Mouse (Mus musculus): ENCODE results near the gene Gm45021. TPM values are rescaled to one million over a fixed set of nuclear protein-coding genes. Genes with fewer than 3 reads are reported as not detected.

Gene Gm45021
- polyA plus RNA-seq, 1 experiment from 2014 or later: not detected

GRCm38 (mm10) chr6:48635105-48635504, 45.7 kb downstream of the Gm45021 start:
- WGBS: 85% methylated on average over 2 of the region's 2 CpGs
- no peak for ATAC-seq
- Histone ChIP-seq H3K36me3 (ENCODE audit: control insufficient read depth, insufficient read depth, low read length) (no peaks in the 10 kb centered on the region), H3K4me1 (ENCODE audit: control insufficient read depth, insufficient read depth, low read length) (no peaks in the 10 kb centered on the region), H3K4me2 (ENCODE audit: low read length) (no peak overlapping the region), H3K4me3 (ENCODE audit: low read depth, low read length) (no peak overlapping the region), H3K9me3 (replicated peaks; ENCODE audit: control insufficient read depth, low read length, poor library complexity, severe bottlenecking) (no peaks in the 10 kb centered on the region), H3K27me3 (ENCODE audit: control insufficient read depth, insufficient read depth, low read depth, low read length) (no peaks in the 10 kb centered on the region), H3K27ac (ENCODE audit: low read length) (no peak overlapping the region), H3K9ac (ENCODE audit: low read depth, low read length) (no peak overlapping the region)

DNA sequence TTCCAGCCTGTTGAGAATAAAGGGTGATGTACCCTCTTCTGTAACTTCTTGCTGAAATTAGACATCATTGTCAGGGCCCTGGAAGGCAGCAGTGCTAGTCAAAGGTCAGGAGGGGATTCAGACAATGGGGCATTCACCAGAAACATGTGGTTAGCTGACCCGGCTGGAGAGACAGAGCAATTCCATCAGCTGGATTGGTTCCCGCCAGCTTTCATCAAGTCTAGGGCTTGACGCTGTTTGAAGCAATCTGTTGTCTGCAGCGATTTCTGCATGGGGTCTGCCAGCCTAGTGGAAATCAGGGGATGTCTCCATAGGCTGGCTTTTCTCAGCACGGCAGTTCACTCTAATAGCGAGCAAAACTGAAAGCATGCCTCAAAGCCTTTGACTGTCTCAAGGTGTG, 47.1 kb downstream of the Gm45021 start:
- ATAC-seq: no peak
- Histone ChIP-seq H3K4me2 (ENCODE audit: low read length) (no peak overlapping the region), H3K9me3 (replicated peaks; ENCODE audit: control insufficient read depth, low read length, poor library complexity, severe bottlenecking) (no peaks in the 10 kb centered on the region), H3K27me3 (ENCODE audit: control insufficient read depth, insufficient read depth, low read depth, low read length) (no peaks in the 10 kb centered on the region), H3K4me3 (ENCODE audit: low read depth, low read length) (no peak overlapping the region), H3K9ac (ENCODE audit: low read depth, low read length) (no peak overlapping the region), H3K4me1 (ENCODE audit: control insufficient read depth, insufficient read depth, low read length) (no peaks in the 10 kb centered on the region), H3K36me3 (ENCODE audit: control insufficient read depth, insufficient read depth, low read length) (no peaks in the 10 kb centered on the region), H3K27ac (ENCODE audit: low read length) (no peak overlapping the region)
- 47% methylated on average over 6 of the region's 6 CpGs for WGBS

DNA sequence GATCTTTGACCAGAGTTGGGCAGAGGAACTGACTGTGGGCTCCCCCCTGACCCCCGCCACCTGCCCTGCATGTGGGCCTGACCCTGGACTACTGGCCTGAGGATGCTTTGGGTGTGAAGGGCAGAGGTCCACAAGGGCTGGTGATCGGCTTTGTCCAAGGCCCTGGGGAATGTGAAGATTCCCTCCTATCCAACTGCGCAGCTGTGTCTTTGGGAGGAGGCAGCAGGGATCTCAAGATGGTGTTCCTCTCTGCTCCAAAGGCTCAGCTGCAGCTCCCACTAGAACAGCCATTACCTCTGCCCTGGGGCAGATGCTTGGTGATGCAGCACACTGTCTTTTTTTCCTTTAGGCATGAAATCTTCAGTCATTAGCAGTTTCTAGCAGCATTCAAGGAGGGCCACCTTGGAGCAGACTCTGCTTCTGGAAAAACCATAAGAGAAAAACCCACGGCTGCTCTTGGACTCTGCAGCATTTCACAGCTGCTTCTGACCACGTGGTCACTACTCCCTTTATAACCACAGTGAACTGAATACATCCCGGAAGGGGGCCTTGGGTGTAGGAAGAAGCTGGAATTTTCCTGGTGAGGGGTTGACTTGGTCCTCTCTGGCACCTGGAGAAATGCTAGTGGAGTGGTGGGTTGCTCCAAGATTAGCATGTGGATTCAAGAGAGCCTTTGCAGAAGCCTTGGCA, 48.5 kb downstream of the Gm45021 start:
- H3K4me1 ChIP-seq (ENCODE audit: control insufficient read depth, insufficient read depth, low read length): no peaks in the 10 kb centered on the region
- H3K4me2 ChIP-seq (ENCODE audit: low read length): no peak overlapping the region
- no peak overlapping the region for H3K4me3 ChIP-seq (ENCODE audit: low read depth, low read length)
- no peak for ATAC-seq
- H3K9ac ChIP-seq (ENCODE audit: low read depth, low read length): no peak overlapping the region
- WGBS: 62% methylated on average over 6 of the region's 6 CpGs
- H3K27me3 ChIP-seq (ENCODE audit: control insufficient read depth, insufficient read depth, low read depth, low read length): no peaks in the 10 kb centered on the region
- H3K27ac ChIP-seq (ENCODE audit: low read length): no peak overlapping the region
- no peaks in the 10 kb centered on the region for H3K9me3 ChIP-seq (replicated peaks; ENCODE audit: control insufficient read depth, low read length, poor library complexity, severe bottlenecking)
- H3K36me3 ChIP-seq (ENCODE audit: control insufficient read depth, insufficient read depth, low read length): no peaks in the 10 kb centered on the region

DNA sequence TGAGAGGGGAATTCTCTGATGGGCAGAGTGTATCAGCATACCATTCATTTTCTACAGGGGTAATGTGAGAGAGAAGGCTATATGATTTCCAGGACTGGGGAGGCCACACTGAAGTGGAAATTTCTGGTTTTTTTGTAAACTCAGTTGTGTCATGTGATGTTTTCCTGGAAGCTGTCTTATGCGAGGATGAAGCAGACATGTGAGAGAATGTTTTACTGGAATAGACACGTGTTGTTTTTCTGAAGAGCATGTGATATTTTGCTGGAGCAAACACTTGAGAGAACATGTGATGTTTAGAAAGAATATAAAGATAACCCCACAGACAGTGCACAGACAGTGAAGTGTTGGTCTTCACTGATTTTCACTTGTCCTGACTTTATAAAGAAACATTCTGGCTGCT, 49.1 kb downstream of the Gm45021 start:
- ATAC-seq: no peak
- H3K4me3 ChIP-seq (ENCODE audit: low read depth, low read length): no peak overlapping the region

GRCm38 (mm10) chr6:48641391-48641790, 52.0 kb downstream of the Gm45021 start:
- no peak overlapping the region for H3K4me3 ChIP-seq (ENCODE audit: low read depth, low read length)
- H3K9ac ChIP-seq (ENCODE audit: low read depth, low read length): no peak overlapping the region
- H3K9me3 ChIP-seq (replicated peaks; ENCODE audit: control insufficient read depth, low read length, poor library complexity, severe bottlenecking): no peaks in the 10 kb centered on the region
- H3K27ac ChIP-seq (ENCODE audit: low read length): no peak overlapping the region
- no peak for ATAC-seq
- no peak overlapping the region for H3K4me2 ChIP-seq (ENCODE audit: low read length)
- H3K4me1 ChIP-seq (ENCODE audit: control insufficient read depth, insufficient read depth, low read length): no peaks in the 10 kb centered on the region
- H3K36me3 ChIP-seq (ENCODE audit: control insufficient read depth, insufficient read depth, low read length): no peaks in the 10 kb centered on the region
- H3K27me3 ChIP-seq (ENCODE audit: control insufficient read depth, insufficient read depth, low read depth, low read length): no peaks in the 10 kb centered on the region
- 81% methylated on average over 6 of the region's 6 CpGs for WGBS

More for the DNA sequence above, 49.1 kb downstream of the Gm45021 start:
- Histone ChIP-seq H3K9me3 (replicated peaks; ENCODE audit: control insufficient read depth, low read length, poor library complexity, severe bottlenecking) (no peaks in the 10 kb centered on the region), H3K27me3 (ENCODE audit: control insufficient read depth, insufficient read depth, low read depth, low read length) (no peaks in the 10 kb centered on the region), H3K4me2 (ENCODE audit: low read length) (no peak overlapping the region), H3K27ac (ENCODE audit: low read length) (no peak overlapping the region), H3K4me1 (ENCODE audit: control insufficient read depth, insufficient read depth, low read length) (no peaks in the 10 kb centered on the region), H3K36me3 (ENCODE audit: control insufficient read depth, insufficient read depth, low read length) (no peaks in the 10 kb centered on the region), H3K9ac (ENCODE audit: low read depth, low read length) (no peak overlapping the region)
- 79% methylated on average over 2 of the region's 2 CpGs for WGBS

DNA sequence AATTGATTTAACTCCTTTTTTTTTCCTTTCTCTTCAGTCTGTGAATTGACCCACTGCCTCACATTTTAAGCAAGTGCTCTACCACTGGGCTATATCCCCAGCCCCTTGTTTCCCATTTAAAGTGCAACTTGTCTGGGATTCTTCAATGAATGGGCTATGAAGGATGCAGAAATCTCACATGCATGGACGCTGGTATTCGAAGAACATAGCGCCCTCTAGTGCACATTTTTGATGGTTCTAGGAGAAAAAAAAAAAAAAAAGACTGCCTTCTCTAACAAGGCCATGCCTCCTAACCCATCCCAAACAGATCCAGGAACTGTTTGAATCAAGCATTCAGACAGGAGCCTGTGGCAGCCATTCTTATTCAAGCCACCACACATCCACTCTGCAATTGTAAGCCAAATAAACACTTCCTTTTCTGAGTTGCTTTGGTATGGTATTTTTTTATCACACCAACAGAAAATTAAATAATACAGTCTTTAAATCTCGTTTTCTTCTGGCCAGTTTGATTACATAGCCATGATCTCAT, 53.4 kb downstream of the Gm45021 start:
- H3K4me3 ChIP-seq (ENCODE audit: low read depth, low read length): no peak overlapping the region
- WGBS: 22% methylated on average over 4 of the region's 4 CpGs
- H3K9me3 ChIP-seq (replicated peaks; ENCODE audit: control insufficient read depth, low read length, poor library complexity, severe bottlenecking): no peaks in the 10 kb centered on the region
- no peak overlapping the region for H3K27ac ChIP-seq (ENCODE audit: low read length)
- no peaks in the 10 kb centered on the region for H3K27me3 ChIP-seq (ENCODE audit: control insufficient read depth, insufficient read depth, low read depth, low read length)
- H3K9ac ChIP-seq (ENCODE audit: low read depth, low read length): no peak overlapping the region
- peak; percentile 28; the same call in 1 of the 2 replicates for ATAC-seq
- H3K4me2 ChIP-seq (ENCODE audit: low read length): no peak overlapping the region
- H3K36me3 ChIP-seq (ENCODE audit: control insufficient read depth, insufficient read depth, low read length): no peaks in the 10 kb centered on the region
- H3K4me1 ChIP-seq (ENCODE audit: control insufficient read depth, insufficient read depth, low read length): no peaks in the 10 kb centered on the region

DNA sequence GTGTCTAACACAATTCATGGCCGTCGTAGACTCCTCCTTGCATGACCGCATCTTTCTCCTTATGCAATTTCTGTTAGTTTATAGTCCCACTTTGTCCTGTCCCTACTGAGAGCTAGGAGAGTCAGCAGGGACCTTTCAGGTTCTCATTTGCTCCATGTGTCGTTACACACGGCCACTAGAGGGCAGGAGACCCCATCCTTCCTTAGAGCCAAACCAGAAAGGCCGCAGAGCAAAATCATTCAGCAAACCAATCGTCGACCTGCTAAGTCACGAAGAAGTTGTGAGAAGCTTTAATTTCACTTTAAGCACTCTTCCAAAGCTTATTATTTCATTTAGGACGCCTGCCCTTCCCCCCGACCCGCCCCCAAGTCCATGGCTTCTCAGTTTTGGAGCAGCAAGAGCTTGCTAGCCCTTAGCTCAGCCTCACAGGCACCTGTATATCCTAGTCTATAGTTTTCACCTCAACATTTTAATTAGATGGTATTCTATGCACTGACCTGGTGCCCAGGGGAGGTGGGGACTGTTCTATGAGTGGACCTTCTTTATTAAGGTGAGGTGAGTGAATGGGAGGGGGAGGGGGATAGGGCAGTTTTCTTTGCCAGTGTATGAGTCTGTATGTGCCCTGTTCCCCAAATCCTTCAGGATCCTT, 56.4 kb downstream of the Gm45021 start:
- H3K27me3 ChIP-seq (ENCODE audit: control insufficient read depth, insufficient read depth, low read depth, low read length): no peaks in the 10 kb centered on the region
- H3K27ac ChIP-seq (ENCODE audit: low read length): no peak overlapping the region
- no peak overlapping the region for H3K9ac ChIP-seq (ENCODE audit: low read depth, low read length)
- WGBS: 11% methylated on average over 12 of the region's 12 CpGs
- H3K36me3 ChIP-seq (ENCODE audit: control insufficient read depth, insufficient read depth, low read length): no peaks in the 10 kb centered on the region
- no peak for ATAC-seq
- no peak overlapping the region for H3K4me2 ChIP-seq (ENCODE audit: low read length)
- no peaks in the 10 kb centered on the region for H3K4me1 ChIP-seq (ENCODE audit: control insufficient read depth, insufficient read depth, low read length)
- H3K9me3 ChIP-seq (replicated peaks; ENCODE audit: control insufficient read depth, low read length, poor library complexity, severe bottlenecking): no peaks in the 10 kb centered on the region
- no peak overlapping the region for H3K4me3 ChIP-seq (ENCODE audit: low read depth, low read length)

GRCm38 (mm10) chr6:48646309-48646690, 56.9 kb downstream of the Gm45021 start:
- 84% methylated on average over 4 of the region's 4 CpGs for WGBS
- Histone ChIP-seq H3K4me1 (ENCODE audit: control insufficient read depth, insufficient read depth, low read length) (no peaks in the 10 kb centered on the region), H3K4me3 (ENCODE audit: low read depth, low read length) (no peak overlapping the region), H3K27me3 (ENCODE audit: control insufficient read depth, insufficient read depth, low read depth, low read length) (no peaks in the 10 kb centered on the region), H3K36me3 (ENCODE audit: control insufficient read depth, insufficient read depth, low read length) (no peaks in the 10 kb centered on the region), H3K9ac (ENCODE audit: low read depth, low read length) (no peak overlapping the region), H3K9me3 (replicated peaks; ENCODE audit: control insufficient read depth, low read length, poor library complexity, severe bottlenecking) (no peaks in the 10 kb centered on the region), H3K4me2 (ENCODE audit: low read length) (no peak overlapping the region), H3K27ac (ENCODE audit: low read length) (no peak overlapping the region)
- no peak for ATAC-seq

DNA sequence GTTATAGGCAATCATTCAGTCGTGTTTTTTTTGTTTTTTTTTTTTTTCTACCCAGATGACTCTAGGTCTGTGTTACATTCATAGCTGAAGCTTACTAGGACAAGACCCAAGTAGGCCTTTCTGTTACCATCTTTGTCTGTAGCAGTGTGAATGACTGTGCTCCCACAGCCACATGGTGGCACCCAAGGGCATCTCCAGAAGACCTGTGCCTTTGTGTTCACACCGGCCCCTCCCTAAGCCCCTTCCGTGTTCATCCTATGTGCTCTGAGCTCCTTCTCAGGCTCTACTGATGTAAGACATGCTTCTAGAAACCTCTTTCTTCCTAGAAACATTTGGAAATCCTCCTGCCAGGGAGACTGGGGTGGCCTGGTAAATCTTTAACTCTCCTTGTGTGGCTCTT, 57.6 kb downstream of the Gm45021 start, which contains the start of gene Gimap8:
Gene Gimap8, plus strand, starts transcription at position 240 of the 400 bp plus-strand sequence.
- Histone ChIP-seq H3K27me3 (ENCODE audit: control insufficient read depth, insufficient read depth, low read depth, low read length) (no peaks in the 10 kb centered on the region), H3K9me3 (replicated peaks; ENCODE audit: control insufficient read depth, low read length, poor library complexity, severe bottlenecking) (no peaks in the 10 kb centered on the region), H3K4me3 (ENCODE audit: low read depth, low read length) (no peak within 1 kb of the TSS), H3K4me1 (ENCODE audit: control insufficient read depth, insufficient read depth, low read length) (no peaks in the 10 kb centered on the region), H3K4me2 (ENCODE audit: low read length) (no peak within 1 kb of the TSS), H3K27ac (ENCODE audit: low read length) (no peak within 1 kb of the TSS), H3K9ac (ENCODE audit: low read depth, low read length) (no peak within 1 kb of the TSS), H3K36me3 (ENCODE audit: control insufficient read depth, insufficient read depth, low read length) (no peaks in the 10 kb centered on the region)
- ATAC-seq: no peak
- 43% methylated on average over 3 of the region's 3 CpGs for WGBS
